Mouse (Mus musculus) olfactory bulb, adult 2 months (tissue): ENCODE measurements around the gene Synpo2.

Source experiments
- CTCF ChIP-seq: fragments of 200-500 bp; IDR thresholded peaks from 2 replicates; pipeline ENCODE4 v1.5.1; 2012; ENCODE audit warnings: low read depth, mild to moderate bottlenecking, low read length, moderate library complexity; ENCODE audit not compliant: insufficient read depth
- POLR2A ChIP-seq: fragments of 200-500 bp; IDR thresholded peaks from 2 replicates; pipeline ENCODE4 v1.6.1; 2012; ENCODE audit warnings: mild to moderate bottlenecking, low read depth, low read length, moderate library complexity; ENCODE audit not compliant: insufficient read depth

DNA sequence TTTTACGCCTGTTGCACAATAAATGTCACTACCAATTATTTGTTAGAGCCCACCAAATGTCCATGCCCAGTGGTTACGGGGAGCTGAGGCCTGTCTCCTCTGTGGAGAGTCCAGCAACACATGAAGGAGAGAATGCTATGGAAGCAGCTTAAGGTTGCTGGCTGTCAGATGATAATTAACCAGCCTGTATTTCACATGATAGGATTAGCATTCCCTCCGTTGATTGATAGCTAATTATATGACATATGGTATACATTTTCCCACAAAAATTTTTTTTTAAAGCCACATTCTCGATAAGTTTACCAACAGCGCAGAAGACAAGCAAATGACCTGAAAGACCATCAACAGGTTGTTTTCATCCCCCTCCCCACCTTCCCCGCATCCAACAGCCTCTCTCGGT is 454 bp downstream of the Synpo2 start:
- TF ChIP-seq CTCF: no peak
- no peak for TF ChIP-seq POLR2A
